Mouse (Mus musculus) forebrain, postnatal 0 days (tissue): Measurements from ENCODE around the gene Knl1. TPM values are rescaled to one million over a fixed set of nuclear protein-coding genes. Genes with fewer than 3 reads are reported as not detected.
A peak's percentile ranks its signal among the peaks of the same experiment; 100 is the strongest.

Experiments used
- ATAC-seq: fragments of 200-750 bp; cut with Nextera tagmentation; 2 replicates; pipeline ENCODE4 v1.8.0; 2017; ENCODE audit warnings: mild to moderate bottlenecking, moderate library complexity
- DNase-seq: peaks from one replicate; pipeline ENCODE4 v3.0.0-alpha.2; 2015
- H3K27ac ChIP-seq: fragments of 300-500 bp; sonication (generic); 2 replicates; pipeline ENCODE4 v1.5.1; 2014; ENCODE audit warnings: low read depth, mild to moderate bottlenecking, antibody characterized with exemption, low read length, moderate library complexity, mixed read lengths
- H3K27me3 ChIP-seq: fragments of 300-500 bp; sonication (generic); 2 replicates; pipeline ENCODE4 v1.6.1; 2014; ENCODE audit warnings: mild to moderate bottlenecking, low read length, mixed read lengths; ENCODE audit not compliant: insufficient read depth
- H3K36me3 ChIP-seq: fragments of 300-500 bp; sonication (generic); 2 replicates; pipeline ENCODE4 v1.6.1; 2014; ENCODE audit warnings: mild to moderate bottlenecking, moderate library complexity; ENCODE audit not compliant: insufficient read depth
- H3K4me1 ChIP-seq: fragments of 300-500 bp; sonication (generic); 2 replicates; pipeline ENCODE4 v1.6.1; 2014; ENCODE audit warnings: antibody characterized with exemption; ENCODE audit not compliant: insufficient read depth
- H3K4me2 ChIP-seq: fragments of 300-500 bp; sonication (generic); 2 replicates; pipeline ENCODE4 v1.6.1; 2014; ENCODE audit warnings: low read depth, mild to moderate bottlenecking, moderate library complexity
- H3K4me3 ChIP-seq: fragments of 300-500 bp; sonication (generic); 2 replicates; pipeline ENCODE4 v1.5.1; 2014; ENCODE audit warnings: low read depth, low read length, mixed read lengths
- H3K9ac ChIP-seq: fragments of 300-500 bp; sonication (generic); 2 replicates; pipeline ENCODE4 v1.6.1; 2014; ENCODE audit warnings: mild to moderate bottlenecking
- H3K9me3 ChIP-seq: fragments of 300-500 bp; sonication (generic); 2 replicates; pipeline ENCODE4 v1.6.1; 2016; ENCODE audit warnings: low read length
- CTCF ChIP-seq: sonication (generic); IDR thresholded peaks from 2 replicates; pipeline ENCODE4 v1.5.1; 2016; ENCODE audit warnings: antibody characterized with exemption, control low read depth, low read depth
- WGBS: fragments of 180-500 bp; shearing (Covaris S2); extraction: QIAGEN DNeasy Blood & Tissue Kit; methylation state at CpG from one replicate; pipeline ENCODE4 v1.1.7; 2014; 5-methylcytosine and 5-hydroxymethylcytosine counted together
- polyA plus RNA-seq: library from polyadenylated mRNA; unstranded; fragments of >200 nt; fragmentation: Nextera tagmentation; extraction: Ambion mirVana; gene quantifications from 2 replicates; pipeline ENCODE4 v1.2.1, GENCODE M21; 2015
- total RNA-seq: library from RNA; depleted of rRNA; stranded (reverse); fragments of >200 nt; gene quantifications from 2 replicates; pipeline ENCODE4 v1.2.3, GENCODE M21; 2014; rRNA removed

Gene Knl1
- total and polyA plus RNA-seq, 2 experiments from 2014 or later, result 4.6 to 5.2 TPM

GRCm38 (mm10) chr2:119136346-119136898 is 89.5 kb downstream of the Knl1 start:
- H3K36me3 ChIP-seq, result peaks cover 52% of the 10 kb centered on the region
- no peaks in the 10 kb centered on the region for H3K9me3 ChIP-seq
- H3K4me2 ChIP-seq, result no peak overlapping the region
- ATAC-seq, result no peak
- no peaks in the 10 kb centered on the region for H3K27me3 ChIP-seq
- no peaks in the 10 kb centered on the region for H3K4me1 ChIP-seq
- H3K4me3 ChIP-seq, result no peak overlapping the region
- H3K27ac ChIP-seq, result no peak overlapping the region
- no peak for TF ChIP-seq CTCF
- WGBS, result 86% methylated on average over 5 of the region's 5 CpGs
- DNase-seq, result no peak
- H3K9ac ChIP-seq, result no peak overlapping the region

GRCm38 (mm10) chr2:119145199-119145598 is 98.3 kb downstream of the Knl1 start:
- ATAC-seq, result no peak
- Histone ChIP-seq H3K36me3 (peaks cover 89% of the 10 kb centered on the region), H3K4me2 (no peak overlapping the region), H3K4me1 (no peaks in the 10 kb centered on the region), H3K27ac (no peak overlapping the region), H3K4me3 (no peak overlapping the region), H3K27me3 (no peaks in the 10 kb centered on the region), H3K9ac (no peak overlapping the region), H3K9me3 (no peaks in the 10 kb centered on the region)
- no peak for DNase-seq
- 88% methylated on average over 2 of the region's 2 CpGs for WGBS
- peak; percentile 30 for TF ChIP-seq CTCF

- H3K4me1 ChIP-seq, result no peaks in the 10 kb centered on the region
- H3K27me3 ChIP-seq, result no peaks in the 10 kb centered on the region
- H3K4me3 ChIP-seq, result no peak overlapping the region
- no peaks in the 10 kb centered on the region for H3K9me3 ChIP-seq
- no peak for DNase-seq
- 88% methylated on average over 6 of the region's 6 CpGs for WGBS
- H3K4me2 ChIP-seq, result no peak overlapping the region
- H3K9ac ChIP-seq, result no peak overlapping the region
- TF ChIP-seq CTCF, result no peak
- no peak overlapping the region for H3K27ac ChIP-seq
- peaks cover 94% of the 10 kb centered on the region for H3K36me3 ChIP-seq
- ATAC-seq, result no peak
Observed at GRCm38 (mm10) chr2:119146435-119146834, 99.5 kb downstream of the Knl1 start.

- Histone ChIP-seq H3K4me1 (no peaks in the 10 kb centered on the region), H3K9ac (no peak overlapping the region), H3K4me3 (no peak overlapping the region), H3K27ac (no peak overlapping the region), H3K27me3 (no peaks in the 10 kb centered on the region), H3K36me3 (peaks cover 94% of the 10 kb centered on the region), H3K9me3 (no peaks in the 10 kb centered on the region), H3K4me2 (no peak overlapping the region)
- ATAC-seq, result no peak
- WGBS, result 83% methylated on average over 22 of the region's 22 CpGs
- TF ChIP-seq CTCF, result no peak
- no peak for DNase-seq
Observed at GRCm38 (mm10) chr2:119147160-119147678, 100.3 kb downstream of the Knl1 start.

- H3K4me1 ChIP-seq, result no peaks in the 10 kb centered on the region
- no peaks in the 10 kb centered on the region for H3K9me3 ChIP-seq
- 95% methylated on average over 8 of the region's 8 CpGs for WGBS
- H3K27me3 ChIP-seq, result no peaks in the 10 kb centered on the region
- no peak overlapping the region for H3K9ac ChIP-seq
- no peak for TF ChIP-seq CTCF
- H3K36me3 ChIP-seq, result peaks cover 94% of the 10 kb centered on the region
- H3K27ac ChIP-seq, result no peak overlapping the region
- no peak overlapping the region for H3K4me2 ChIP-seq
- no peak overlapping the region for H3K4me3 ChIP-seq
- no peak for DNase-seq
- no peak for ATAC-seq
Observed at GRCm38 (mm10) chr2:119147775-119148174, 100.9 kb downstream of the Knl1 start.

- Histone ChIP-seq H3K4me3 (no peak overlapping the region), H3K9me3 (no peaks in the 10 kb centered on the region), H3K4me2 (no peak overlapping the region), H3K27ac (no peak overlapping the region), H3K36me3 (peaks cover 69% of the 10 kb centered on the region), H3K27me3 (no peaks in the 10 kb centered on the region), H3K4me1 (0 out of 2 replicates have a peak, but pooled peaks cover 2% of the 10 kb centered on the region), H3K9ac (no peak overlapping the region)
- DNase-seq (no peak), ATAC-seq (no peak)
- WGBS, result 93% methylated on average over 6 of the region's 6 CpGs
- no peak for TF ChIP-seq CTCF
Observed at GRCm38 (mm10) chr2:119152255-119152654, 105.3 kb downstream of the Knl1 start.

- no peak overlapping the region for H3K4me2 ChIP-seq
- DNase-seq (no peak), ATAC-seq (no peak)
- no peaks in the 10 kb centered on the region for H3K27me3 ChIP-seq
- no peak for TF ChIP-seq CTCF
- H3K9me3 ChIP-seq, result no peaks in the 10 kb centered on the region
- H3K36me3 ChIP-seq, result peaks cover 45% of the 10 kb centered on the region
- 0 out of 2 replicates have a peak, but pooled peaks cover 6% of the 10 kb centered on the region for H3K4me1 ChIP-seq
- no peak overlapping the region for H3K9ac ChIP-seq
- WGBS, result 85% methylated on average over 2 of the region's 2 CpGs
- no peak overlapping the region for H3K27ac ChIP-seq
- H3K4me3 ChIP-seq, result no peak overlapping the region
Observed at GRCm38 (mm10) chr2:119154683-119155082, 107.8 kb downstream of the Knl1 start.

Other genes starting within 250 kb of the Knl1 start
- gene Knstrn, start 233.1 kb upstream of the Knl1 start, total RNA-seq, result 7.1 and 7.5 TPM in 2 replicates
- 11.9 and 13.1 TPM in 2 replicates for gene Knstrn, start 233.1 kb upstream of the Knl1 start, polyA plus RNA-seq
- gene Ivd, start 185.2 kb upstream of the Knl1 start, total RNA-seq, result 49.0 and 50.5 TPM in 2 replicates
- 42.9 and 45.8 TPM in 2 replicates for gene Ivd, start 185.2 kb upstream of the Knl1 start, polyA plus RNA-seq
- 18.0 and 19.9 TPM in 2 replicates for gene Bahd1, start 146.7 kb upstream of the Knl1 start, total RNA-seq
- gene Bahd1, start 146.7 kb upstream of the Knl1 start, polyA plus RNA-seq, result 4.6 and 5.1 TPM in 2 replicates
- gene Chst14, start 120.6 kb upstream of the Knl1 start, total RNA-seq, result 2.9 and 4.0 TPM in 2 replicates
- gene Chst14, start 120.6 kb upstream of the Knl1 start, polyA plus RNA-seq, result 3.6 and 3.9 TPM in 2 replicates
- gene Ccdc32, start 17.7 kb upstream of the Knl1 start, total RNA-seq, result 51.4 and 52.3 TPM in 2 replicates
- 56.3 and 64.3 TPM in 2 replicates for gene Ccdc32, start 17.7 kb upstream of the Knl1 start, polyA plus RNA-seq
- gene Rpusd2, start 12.3 kb upstream of the Knl1 start, total RNA-seq, result 9.4 and 10.3 TPM in 2 replicates
- 3.6 TPM in 2 replicates for gene Rpusd2, start 12.3 kb upstream of the Knl1 start, polyA plus RNA-seq
- gene Rad51, start 65.7 kb downstream of the Knl1 start, total RNA-seq, result 1.2 and 1.4 TPM in 2 replicates
- 6.3 and 8.4 TPM in 2 replicates for gene Rad51, start 65.7 kb downstream of the Knl1 start, polyA plus RNA-seq
- 45.8 and 57.3 TPM in 2 replicates for gene Rmdn3, start 109.9 kb downstream of the Knl1 start, total RNA-seq
- 36.4 and 39.5 TPM in 2 replicates for gene Rmdn3, start 109.9 kb downstream of the Knl1 start, polyA plus RNA-seq
- gene Gchfr, start 120.7 kb downstream of the Knl1 start, total RNA-seq, result 0.38 TPM in 1 of 2 replicates, not detected in the other
- gene Gchfr, start 120.7 kb downstream of the Knl1 start, polyA plus RNA-seq, result 1.5 and 1.9 TPM in 2 replicates
- 0.08 TPM in 1 of 2 replicates, not detected in the other for gene Gm14137, start 127.4 kb downstream of the Knl1 start, total RNA-seq
- 0.09 and 0.28 TPM in 2 replicates for gene Gm14137, start 127.4 kb downstream of the Knl1 start, polyA plus RNA-seq
- gene Zfyve19, start 161.5 kb downstream of the Knl1 start, total RNA-seq, result 37.4 and 38.6 TPM in 2 replicates
- 58.3 and 62.5 TPM in 2 replicates for gene Zfyve19, start 161.5 kb downstream of the Knl1 start, polyA plus RNA-seq
- gene Dnajc17, start 161.7 kb downstream of the Knl1 start, total RNA-seq, result 30.6 and 41.9 TPM in 2 replicates
- gene Dnajc17, start 161.7 kb downstream of the Knl1 start, polyA plus RNA-seq, result 25.2 and 27.0 TPM in 2 replicates
- not detected in 2 replicates for gene Ppp1r14d, start 182.8 kb downstream of the Knl1 start, total RNA-seq
- gene Ppp1r14d, start 182.8 kb downstream of the Knl1 start, polyA plus RNA-seq, result not detected in 2 replicates
- gene Spint1, start 190.2 kb downstream of the Knl1 start, total RNA-seq, result 1.6 and 1.8 TPM in 2 replicates
- 0.52 and 1.1 TPM in 2 replicates for gene Spint1, start 190.2 kb downstream of the Knl1 start, polyA plus RNA-seq
- 20.5 and 27.8 TPM in 2 replicates for gene Rhov, start 224.2 kb downstream of the Knl1 start, total RNA-seq
- 22.9 and 29.3 TPM in 2 replicates for gene Rhov, start 224.2 kb downstream of the Knl1 start, polyA plus RNA-seq
- 22.5 and 26.7 TPM in 2 replicates for gene Vps18, start 241.6 kb downstream of the Knl1 start, total RNA-seq
- 17.5 and 22.3 TPM in 2 replicates for gene Vps18, start 241.6 kb downstream of the Knl1 start, polyA plus RNA-seq